Mouse (Mus musculus): Measurements from ENCODE around the gene Homer1.
A peak's percentile ranks its signal among the peaks of the same experiment; 100 is the strongest.

DNA sequence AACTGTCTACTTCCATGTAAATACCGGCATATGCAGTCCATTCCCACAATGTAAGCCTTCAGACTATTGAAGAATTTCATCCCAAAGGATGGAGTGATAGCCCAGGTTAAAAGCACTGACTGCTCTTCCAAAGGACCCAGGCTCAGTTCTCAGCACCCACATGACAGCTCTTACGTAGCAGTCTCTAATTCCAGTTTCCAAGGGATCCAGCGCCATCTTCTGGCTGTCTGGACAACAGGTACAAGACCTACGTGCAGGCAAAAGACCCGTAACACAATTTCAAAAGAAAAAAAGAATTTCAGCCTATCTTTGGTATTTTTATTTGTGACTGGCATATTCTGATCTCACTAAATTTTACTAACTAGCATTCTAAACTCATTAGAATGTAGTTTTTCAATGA is 75.0 kb downstream of the Homer1 start:
- TF ChIP-seq ZC3H11A (IDR thresholded peaks at IDR 0.05; ENCODE audit: low read depth, low read length) = no peak
- no peak for TF ChIP-seq NELFE (IDR thresholded peaks at IDR 0.05; ENCODE audit: low read depth, low read length)
- TF ChIP-seq POLR2A (IDR thresholded peaks at IDR 0.05; ENCODE audit: low read depth, low read length) = no peak
- peak in 1 of 2 experiments; percentile 19; a peak in 1 of 4 replicates for TF ChIP-seq CTCF (conservative IDR thresholded peaks at IDR 0.05 in 1 of 2, IDR thresholded peaks at IDR 0.05 in 1 of 2; ENCODE audit: low read depth in 2 of 2, low read length in 2 of 2)
- TF ChIP-seq CHD1 (IDR thresholded peaks at IDR 0.05; ENCODE audit: low read depth, low read length) = no peak
- TF ChIP-seq E2F4 (IDR thresholded peaks at IDR 0.05; ENCODE audit: insufficient replicate concordance, low read depth, low read length) = no peak
- TF ChIP-seq USF1 (IDR thresholded peaks at IDR 0.05; ENCODE audit: low read depth, low read length) = no peak
- no peak for TF ChIP-seq ZMIZ1 (IDR thresholded peaks at IDR 0.05; ENCODE audit: low read depth, low read length)
- no peak for TF ChIP-seq GABPA (IDR thresholded peaks at IDR 0.05; ENCODE audit: insufficient replicate concordance, low read depth, low read length)
- no peak for TF ChIP-seq MYC (IDR thresholded peaks at IDR 0.05; ENCODE audit: low read depth, low read length)
- no peak for TF ChIP-seq RCOR1 (conservative IDR thresholded peaks at IDR 0.05; ENCODE audit: low read depth, low read length)
- TF ChIP-seq PAX5 (IDR thresholded peaks at IDR 0.05; ENCODE audit: low read length) = no peak
- no peak for TF ChIP-seq POLR2AphosphoS2 (IDR thresholded peaks at IDR 0.05; ENCODE audit: low read depth, low read length)
- no peak for TF ChIP-seq ZNF384 (IDR thresholded peaks at IDR 0.05; ENCODE audit: low read depth, low read length)

All from CH12.LX (cell line).